Mouse (Mus musculus): Measurements from ENCODE around the gene Lpgat1.

Gene Lpgat1

GRCm38 (mm10) chr1:191806740-191807139 lies 89.1 kb downstream of the Lpgat1 start:
- in situ Hi-C loops (cut with MboI, MseI), result no loop called here

DNA sequence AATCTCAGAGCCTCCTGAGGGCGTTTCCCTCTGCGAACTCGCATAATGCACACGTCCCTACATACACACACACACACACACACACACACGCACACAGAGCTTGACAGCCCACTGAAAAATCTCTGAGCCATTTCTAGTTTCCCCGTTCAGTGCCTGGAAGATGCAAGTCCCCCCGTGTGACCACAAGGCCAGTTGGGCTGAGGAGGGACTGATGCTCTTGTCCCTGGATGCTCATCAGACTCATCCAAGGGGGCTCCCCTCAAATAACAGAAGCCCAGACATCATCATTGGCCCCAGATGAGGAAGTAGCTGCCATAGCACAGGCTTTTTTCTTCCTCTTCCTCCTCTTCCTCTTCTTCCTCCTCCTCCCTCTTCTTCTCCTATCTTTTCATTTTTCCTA lies 90.3 kb downstream of the Lpgat1 start:
- in situ Hi-C loops (cut with MboI, MseI), result no loop called here

DNA sequence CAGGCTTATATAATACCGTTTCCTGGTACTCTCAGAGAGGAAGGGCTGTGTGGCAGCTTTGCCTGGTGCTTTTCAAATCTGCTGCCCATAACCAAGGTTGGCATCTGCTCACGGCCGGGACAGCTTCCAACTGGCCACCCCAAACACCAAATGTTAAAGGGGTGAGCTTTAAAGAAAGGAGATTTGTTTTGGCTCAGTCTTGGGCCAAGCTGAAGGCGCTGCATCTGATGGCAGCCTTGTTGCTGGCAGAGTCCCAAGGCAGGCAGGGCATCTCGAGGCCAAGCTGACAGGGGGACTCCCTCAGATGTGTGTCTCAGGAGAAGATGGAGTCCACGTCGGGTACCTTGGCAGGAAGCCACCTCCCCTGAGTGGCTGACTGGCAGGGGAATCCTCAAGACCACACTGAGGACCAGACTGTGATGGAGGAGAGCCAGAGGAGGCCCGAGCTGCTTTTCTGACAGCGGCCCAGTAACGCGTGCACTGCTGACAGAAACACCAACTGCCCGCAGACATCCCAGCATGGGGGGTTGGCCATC lies 91.1 kb downstream of the Lpgat1 start:
- in situ Hi-C loops (cut with MboI, MseI), result no loop called here

- in situ Hi-C loops (cut with MboI, MseI), result loop anchor here (10.0 kb wide), 1 partner anchor 207 kb away; no protein-coding TSS in a partner anchor
These were observed 94.1 kb downstream of the Lpgat1 start for GRCm38 (mm10) chr1:191811774-191812173.

- in situ Hi-C loops (cut with MboI, MseI), result loop anchor here (10.0 kb wide), 1 partner anchor 208 kb away; no protein-coding TSS in a partner anchor
These were observed 95.5 kb downstream of the Lpgat1 start for GRCm38 (mm10) chr1:191812949-191813691.

- in situ Hi-C loops (cut with MboI, MseI), result loop anchor here (10.0 kb wide), 1 partner anchor 209 kb away; no protein-coding TSS in a partner anchor
These were observed 96.6 kb downstream of the Lpgat1 start for GRCm38 (mm10) chr1:191814240-191814639.

GRCm38 (mm10) chr1:191814935-191815334 lies 97.3 kb downstream of the Lpgat1 start:
- in situ Hi-C loops (cut with MboI, MseI), result loop anchor here (5.0 to 10.0 kb wide), 2 partner anchors 210 to 238 kb away; partner anchors contain the start of genes Dtl and Ints7

- in situ Hi-C loops (cut with MboI, MseI), result loop anchor here (5.0 to 10.0 kb wide), 2 partner anchors 212 to 239 kb away; partner anchors contain the start of genes Dtl and Ints7
These were observed 99.0 kb downstream of the Lpgat1 start for GRCm38 (mm10) chr1:191816596-191816995.

DNA sequence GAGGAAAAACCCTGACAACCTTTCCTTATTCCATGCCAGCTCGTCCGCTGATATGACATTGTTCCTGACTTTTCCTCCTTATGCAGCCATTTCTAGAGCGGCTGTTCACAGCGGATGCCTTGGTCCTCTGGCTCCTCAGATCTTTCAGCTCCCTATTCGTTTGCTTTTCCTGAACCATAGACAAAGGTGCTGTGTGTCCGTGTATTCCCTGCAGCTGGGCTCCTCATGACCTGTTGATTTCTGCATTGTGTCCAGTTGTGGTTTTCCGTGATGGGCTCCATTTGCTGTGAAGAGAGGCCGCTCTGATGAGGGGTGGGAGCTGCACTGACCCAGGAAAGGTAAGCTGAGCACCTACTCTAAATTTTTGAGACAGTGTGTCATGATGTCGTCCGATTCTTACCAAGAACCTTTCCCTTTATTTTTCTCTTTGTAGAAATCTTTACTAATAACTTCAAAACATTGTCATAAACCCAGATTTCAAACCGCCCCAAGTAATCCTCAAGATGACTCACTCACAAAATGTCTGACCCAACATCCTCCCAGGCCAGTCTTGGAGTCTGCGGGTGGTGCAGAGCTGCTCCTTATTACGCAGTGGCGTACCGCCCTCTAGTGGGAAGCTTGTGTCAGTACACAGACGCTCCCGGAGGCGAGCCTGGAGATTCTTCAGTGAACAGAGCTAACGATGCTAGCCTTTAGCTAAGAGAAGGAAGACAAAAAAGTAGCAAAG lies 99.9 kb downstream of the Lpgat1 start:
- in situ Hi-C loops (cut with MboI, MseI), result loop anchor here (5.0 to 10.0 kb wide), 2 partner anchors 213 to 240 kb away; partner anchors contain the start of genes Dtl and Ints7

DNA sequence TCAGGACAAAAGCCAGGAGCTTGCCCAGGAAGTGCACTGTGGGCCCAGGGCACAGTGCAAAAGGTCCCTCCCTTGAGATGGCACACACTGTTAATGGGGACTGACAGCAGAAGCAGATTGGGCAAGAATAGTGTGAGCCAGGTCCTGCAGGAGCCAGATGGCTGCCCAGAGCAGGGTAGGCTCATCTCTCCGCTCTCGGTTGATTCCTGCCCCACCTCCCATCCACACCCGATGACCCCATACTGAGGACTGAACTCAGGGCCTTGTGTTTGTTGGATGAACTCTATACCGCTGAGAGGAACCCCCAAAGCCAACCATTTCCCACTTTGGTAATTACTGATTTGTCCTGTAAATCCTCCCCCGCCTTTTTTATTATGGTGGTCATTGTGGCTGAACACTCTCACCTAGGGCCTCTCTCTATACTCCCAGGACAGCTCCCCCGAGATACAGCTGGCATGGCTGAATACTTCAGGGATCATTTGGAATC lies 100.6 kb downstream of the Lpgat1 start:
- in situ Hi-C loops (cut with MboI, MseI), result loop anchor here (5.0 to 10.0 kb wide), 2 partner anchors 213 to 241 kb away; partner anchors contain the start of genes Dtl and Ints7

DNA sequence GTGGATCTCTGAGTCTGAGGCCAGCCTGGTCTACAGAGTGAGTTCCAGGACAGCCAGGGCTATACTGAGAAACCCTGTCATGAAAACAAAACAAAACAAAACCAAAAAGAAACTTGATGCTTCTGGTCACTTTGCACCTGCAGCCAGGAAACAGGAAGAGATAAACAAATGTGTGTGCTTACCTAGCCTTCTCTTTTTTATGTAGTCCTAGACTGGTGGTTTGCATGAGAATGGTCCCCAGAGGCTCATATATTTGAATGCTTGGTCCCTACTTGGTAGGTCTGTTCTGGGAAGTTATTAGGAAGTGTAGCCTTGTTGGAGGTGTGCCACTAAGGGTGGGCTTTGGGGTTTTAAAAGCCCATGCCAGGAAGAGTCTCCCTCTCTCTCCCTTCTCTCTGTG lies 101.4 kb downstream of the Lpgat1 start:
- in situ Hi-C loops (cut with MboI, MseI), result loop anchor here (5.0 to 10.0 kb wide), 2 partner anchors 214 to 242 kb away; partner anchors contain the start of genes Dtl and Ints7

DNA sequence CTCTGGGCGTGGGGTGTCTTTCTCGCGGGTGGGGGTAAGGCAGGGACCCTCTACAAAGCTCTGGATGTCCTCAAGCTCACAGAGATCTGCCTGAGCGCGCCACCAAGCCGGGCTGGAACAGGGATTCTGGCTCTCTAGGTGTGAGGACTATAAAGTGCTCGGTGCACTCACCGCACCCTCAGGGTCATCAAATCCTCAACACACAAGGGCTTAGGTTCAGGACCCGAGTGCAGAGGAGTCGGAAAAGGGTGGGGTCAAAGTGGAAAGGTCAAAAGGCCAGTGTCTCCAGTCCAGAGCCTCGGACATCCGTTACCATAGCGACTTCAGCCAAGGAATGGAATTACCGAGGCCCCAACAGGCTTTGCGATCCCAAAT lies 103.3 kb downstream of the Lpgat1 start:
- in situ Hi-C loops (cut with MboI, MseI), result loop anchor here (10.0 kb wide), 1 partner anchor 506 kb away; the partner anchor contains the start of gene Nenf

DNA sequence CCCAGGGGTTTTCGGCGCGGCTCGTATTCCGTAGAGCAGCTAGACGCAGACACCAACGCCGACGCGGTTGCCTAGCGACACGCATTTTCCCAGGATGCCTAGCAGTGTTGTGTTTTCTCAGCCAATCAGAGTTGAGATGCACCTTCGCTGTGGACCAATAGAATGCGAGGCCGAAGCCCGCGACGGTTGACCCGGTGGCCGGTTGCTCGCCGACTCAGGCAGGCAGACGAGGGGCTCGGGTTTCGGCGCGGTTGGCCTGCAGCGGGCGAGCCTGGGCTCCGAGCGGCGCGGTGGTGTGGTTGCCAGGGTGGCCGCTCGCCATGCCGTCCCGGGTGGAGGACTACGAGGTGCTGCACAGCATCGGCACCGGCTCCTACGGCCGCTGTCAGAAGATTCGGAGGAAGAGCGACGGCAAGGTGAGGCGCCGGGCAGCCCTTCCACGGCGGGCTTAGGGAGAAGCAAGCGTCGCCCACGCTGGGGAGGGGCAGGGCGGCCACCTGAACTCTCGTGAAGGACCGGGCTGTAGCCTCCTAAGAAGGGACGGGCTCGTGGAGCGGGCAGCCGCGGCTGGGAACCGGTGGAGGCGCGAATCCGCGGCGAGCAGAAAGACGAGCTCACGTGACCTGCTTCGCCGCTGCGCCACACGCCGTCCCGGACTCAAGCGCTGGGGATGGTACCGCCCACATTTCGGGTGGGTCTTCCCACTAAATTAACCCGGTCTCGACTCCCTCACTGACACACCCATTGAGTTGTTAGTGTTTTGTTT lies 103.9 kb downstream of the Lpgat1 start, which contains the start of gene Nek2:
Gene Nek2, plus strand, starts transcription at position 119 of the 766 bp plus-strand sequence.
- in situ Hi-C loops (cut with MboI, MseI), result loop anchor here (10.0 kb wide), 1 partner anchor 507 kb away; the partner anchor contains the start of gene Nenf

DNA sequence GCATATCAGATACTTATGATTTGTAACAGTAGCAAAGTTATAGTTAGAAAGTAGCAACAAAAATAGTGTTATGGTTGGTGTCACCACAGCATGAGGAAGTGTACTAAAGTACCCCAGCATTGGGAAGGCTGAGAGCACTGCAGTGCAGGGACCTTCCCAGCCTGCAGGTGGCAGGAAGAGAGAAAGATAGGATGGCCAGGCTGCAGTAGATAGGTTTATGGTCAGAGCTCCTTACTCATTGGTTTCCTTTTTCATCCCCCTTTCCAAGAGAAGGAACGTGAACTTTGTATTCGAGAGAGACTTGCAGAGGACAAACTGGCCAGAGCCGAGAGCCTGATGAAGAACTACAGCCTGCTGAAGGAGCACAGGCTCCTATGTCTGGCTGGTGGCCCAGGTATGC lies 111.5 kb downstream of the Lpgat1 start:
- in situ Hi-C loops (cut with MboI, MseI), result loop anchor here (10.0 kb wide), 1 partner anchor 514 kb away; the partner anchor contains the start of gene Nenf

GRCm38 (mm10) chr1:191833396-191833795 lies 115.8 kb downstream of the Lpgat1 start:
- in situ Hi-C loops (cut with MboI, MseI), result no loop called here

Measured in T-helper 1 cell (primary cell).